Comparison of ENCODE assay signal across 8 mouse cellular contexts in genomic region chr15:5237012-5237660, GRCm38 (mm10). TPM values are rescaled to one million over a fixed set of nuclear protein-coding genes. Genes with fewer than 3 reads are reported as not detected.
DNase-seq lines count a peak whose midpoint lies in the region; ATAC-seq and TF ChIP-seq lines count a peak whose summit lies in the region.

No protein-coding gene starts in this region.

- H3K4me3 ChIP-seq in hindbrain, embryonic 12.5 days, result no peak overlapping the region
- no peak overlapping the region for H3K4me3 ChIP-seq in hindbrain, embryonic 10.5 days
- H3K4me3 ChIP-seq in MEL (ENCODE audit: control insufficient read depth in 1 of 2, insufficient read depth in 1 of 2, low read depth in 2 of 2, low read length in 2 of 2), result peak overlapping the region; percentile 33 to 43; a peak in 3 of 4 replicates
- no peak overlapping the region for H3K4me3 ChIP-seq in midbrain, embryonic 14.5 days (replicated peaks; ENCODE audit: low read depth, low read length)

- H3K9me3 ChIP-seq in hindbrain, embryonic 12.5 days (replicated peaks), result no peaks in the 10 kb centered on the region
- H3K9me3 ChIP-seq in hindbrain, embryonic 10.5 days, result no peaks in the 10 kb centered on the region
- H3K9me3 ChIP-seq in MEL (replicated peaks; ENCODE audit: insufficient read depth, low read length), result no peaks in the 10 kb centered on the region
- no peaks in the 10 kb centered on the region for H3K9me3 ChIP-seq in midbrain, embryonic 14.5 days (ENCODE audit: control insufficient read depth, low read length)

- H3K27ac ChIP-seq in hindbrain, embryonic 12.5 days, result no peak overlapping the region
- no peak overlapping the region for H3K27ac ChIP-seq in hindbrain, embryonic 10.5 days
- peak overlapping the region; percentile 56 for H3K27ac ChIP-seq in MEL (ENCODE audit: control insufficient read depth, low read depth, low read length)
- no peak overlapping the region for H3K27ac ChIP-seq in midbrain, embryonic 14.5 days (replicated peaks; ENCODE audit: low read depth, low read length)

- ATAC-seq in hindbrain, embryonic 12.5 days (ENCODE audit: low FRiP score), result peak; percentile 55; the same call in 1 of the 2 replicates
- ATAC-seq in midbrain, embryonic 14.5 days (ENCODE audit: low FRiP score, low TSS enrichment), result no peak

- H3K27me3 ChIP-seq in hindbrain, embryonic 12.5 days, result peaks cover 23% of the 10 kb centered on the region
- peaks cover 25% of the 10 kb centered on the region for H3K27me3 ChIP-seq in hindbrain, embryonic 10.5 days (ENCODE audit: insufficient read depth, poor library complexity, severe bottlenecking)
- no peaks in the 10 kb centered on the region for H3K27me3 ChIP-seq in MEL (ENCODE audit: control insufficient read depth in 1 of 2, insufficient read depth in 2 of 2, low read length in 2 of 2)
- H3K27me3 ChIP-seq in midbrain, embryonic 14.5 days (ENCODE audit: control insufficient read depth, insufficient read depth, low read length), result peaks cover 13% of the 10 kb centered on the region

- TF ChIP-seq EP300 in MEL (IDR thresholded peaks at IDR 0.05; ENCODE audit: low read depth in 1 of 2, low read length in 2 of 2), result no peak

- peaks cover 2% of the 10 kb centered on the region; the same call in 1 of the 2 replicates for H3K79me2 ChIP-seq in MEL (ENCODE audit: control insufficient read depth, insufficient read depth, low read length, poor library complexity)

- DNase-seq in hindbrain, embryonic 10.5 days (ENCODE audit: low spot score), result no peak
- DNase-seq in 416B (ENCODE audit: low read depth) (peak; percentile 92), MEL (ENCODE audit: low read depth, low spot score) (peak; percentile 87)
- DNase-seq in midbrain, embryonic 14.5 days, result peak; percentile 26
- DNase-seq in right cerebral cortex, adult 18-20 months, result no peak
- no peak for DNase-seq in left cerebral cortex, adult 11 months (ENCODE audit: low spot score)
- no peak for DNase-seq in embryo, embryonic 10 days (ENCODE audit: low spot score)

- H3K9ac ChIP-seq in hindbrain, embryonic 12.5 days, result no peak overlapping the region
- peak overlapping the region; percentile 41 for H3K9ac ChIP-seq in MEL (ENCODE audit: control insufficient read depth, low read depth, low read length, poor library complexity, severe bottlenecking)
- H3K9ac ChIP-seq in midbrain, embryonic 14.5 days (replicated peaks; ENCODE audit: low read length), result no peak overlapping the region

- no peaks in the 10 kb centered on the region for H3K36me3 ChIP-seq in hindbrain, embryonic 12.5 days
- H3K36me3 ChIP-seq in hindbrain, embryonic 10.5 days, result no peaks in the 10 kb centered on the region
- peaks cover 1 to 23% of the 10 kb centered on the region in 2 experiments; a peak in 3 of 4 replicates for H3K36me3 ChIP-seq in MEL (ENCODE audit: control insufficient read depth in 1 of 2, insufficient read depth in 2 of 2, low read length in 2 of 2)
- no peaks in the 10 kb centered on the region for H3K36me3 ChIP-seq in midbrain, embryonic 14.5 days (ENCODE audit: control insufficient read depth, insufficient read depth, low read length)

- whole genome bisulfite sequencing in hindbrain, embryonic 12.5 days, result 67% methylated on average over 7 of the region's 7 CpGs
- WGBS in hindbrain, embryonic 10.5 days, result 79% methylated on average over 7 of the region's 7 CpGs
- 60% methylated on average over 7 of the region's 7 CpGs for WGBS in midbrain, embryonic 14.5 days

- TF ChIP-seq RAD21 in MEL (IDR thresholded peaks at IDR 0.05; ENCODE audit: low read depth, low read length), result no peak

- TF ChIP-seq POLR2A in MEL (IDR thresholded peaks at IDR 0.05; ENCODE audit: control insufficient read depth in 1 of 2, insufficient read depth in 1 of 2, low read depth in 1 of 2, low read length in 2 of 2, poor library complexity in 1 of 2), result no peak

- no peak overlapping the region for H3K4me2 ChIP-seq in hindbrain, embryonic 12.5 days (replicated peaks)
- H3K4me2 ChIP-seq in midbrain, embryonic 14.5 days (ENCODE audit: low read length), result no peak overlapping the region

- no peak for TF ChIP-seq CTCF in MEL (IDR thresholded peaks at IDR 0.05 in 2 of 3, conservative IDR thresholded peaks at IDR 0.05 in 1 of 3; ENCODE audit: control insufficient read depth in 1 of 3, insufficient read depth in 1 of 3, low read depth in 2 of 3, low read length in 3 of 3, poor library complexity in 1 of 3, severe bottlenecking in 1 of 3)

- H3K4me1 ChIP-seq in hindbrain, embryonic 12.5 days, result peaks cover 5% of the 10 kb centered on the region; the same call in 1 of the 2 replicates
- peaks cover 4% of the 10 kb centered on the region for H3K4me1 ChIP-seq in hindbrain, embryonic 10.5 days (replicated peaks)
- peaks cover 11 to 18% of the 10 kb centered on the region in 2 experiments for H3K4me1 ChIP-seq in MEL (ENCODE audit: control insufficient read depth in 1 of 2, insufficient read depth in 2 of 2, low read length in 2 of 2)
- peaks cover 5% of the 10 kb centered on the region; the same call in 1 of the 2 replicates for H3K4me1 ChIP-seq in midbrain, embryonic 14.5 days (ENCODE audit: control insufficient read depth, insufficient read depth, low read length)

TF ChIP-seq in MEL, 35 proteins besides CTCF, POLR2A, EP300 and RAD21:
- TF ChIP-seq MXI1 (IDR thresholded peaks at IDR 0.05; ENCODE audit: low read depth, low read length), result peak; percentile 32
- TF ChIP-seq CHD2 (IDR thresholded peaks at IDR 0.05; ENCODE audit: low read length), result no peak
- TF ChIP-seq MAX (IDR thresholded peaks at IDR 0.05; ENCODE audit: low read length), result peak; percentile 79
- no peak for TF ChIP-seq ZMIZ1 (IDR thresholded peaks at IDR 0.05; ENCODE audit: low read depth, low read length)
- TF ChIP-seq ZKSCAN1 (IDR thresholded peaks at IDR 0.05; ENCODE audit: low read depth, low read length), result no peak
- TF ChIP-seq SIN3A (IDR thresholded peaks at IDR 0.05; ENCODE audit: low read length), result peak; percentile 49
- TF ChIP-seq ETS1 (IDR thresholded peaks at IDR 0.05; ENCODE audit: low read depth, low read length), result peak; percentile 66
- TF ChIP-seq JUND (IDR thresholded peaks at IDR 0.05; ENCODE audit: low read depth, low read length), result no peak
- peak; percentile 28; the same call in 1 of the 2 replicates for TF ChIP-seq BHLHE40 (IDR thresholded peaks at IDR 0.05; ENCODE audit: borderline replicate concordance, low read depth, low read length)
TF ChIP-seq in MEL: peak in this region for 5.

RNA-seq across cellular contexts. Expression of gene Ptger4, which starts 6.9 kb away (rescaled TPM):
- 2.1 and 2.4 TPM in 2 replicates for polyA plus RNA-seq in hindbrain, embryonic 12.5 days (2016; fragmentation: Nextera tagmentation; extraction: Ambion mirVana)
- polyA plus RNA-seq in hindbrain, embryonic 10.5 days (2016; fragmentation: Nextera tagmentation; extraction: Ambion mirVana), result 0.61 and 1.4 TPM in 2 replicates
- 3.5 and 3.7 TPM in 2 replicates for total RNA-seq in MEL (2012; rRNA removed)
- polyA plus RNA-seq in MEL (2012; ENCODE audit: insufficient read depth in 1 of 2, insufficient read length in 2 of 2, low read depth in 1 of 2, low replicate concordance in 2 of 2, missing spikeins in 1 of 2), result 1 to 10 TPM in 1 of 2 experiments, not detected in 1; 5.7 TPM
- 1.1 and 1.4 TPM in 2 replicates for polyA plus RNA-seq in midbrain, embryonic 14.5 days (2014; fragmentation: Nextera tagmentation; extraction: Ambion mirVana)

RNA-seq across cellular contexts. Expression of gene Ttc33, which starts 51.8 kb away (rescaled TPM):
- 45.8 and 48.0 TPM in 2 replicates for polyA plus RNA-seq in hindbrain, embryonic 12.5 days (2016; fragmentation: Nextera tagmentation; extraction: Ambion mirVana)
- polyA plus RNA-seq in hindbrain, embryonic 10.5 days (2016; fragmentation: Nextera tagmentation; extraction: Ambion mirVana), result 36.7 and 37.8 TPM in 2 replicates
- 21.0 and 22.0 TPM in 2 replicates for total RNA-seq in MEL (2012; rRNA removed)
- polyA plus RNA-seq in MEL (2012; ENCODE audit: insufficient read depth in 1 of 2, insufficient read length in 2 of 2, low read depth in 1 of 2, low replicate concordance in 2 of 2, missing spikeins in 1 of 2), result 10 to 100 TPM in 1 of 2 experiments, not detected in 1; 26.2 TPM
- polyA plus RNA-seq in midbrain, embryonic 14.5 days (2014; fragmentation: Nextera tagmentation; extraction: Ambion mirVana), result 62.9 and 67.1 TPM in 2 replicates

Comparison
In these comparisons a context has a peak if more than half of its experiments do, and no peak if none do; other contexts are left out.
1. H3K4me3 ChIP-seq: peak in MEL (2 of 2); none in hindbrain, embryonic 12.5 days (single experiment), hindbrain, embryonic 10.5 days (single experiment) and midbrain, embryonic 14.5 days (single experiment).
2. DNase-seq: peak in 416B (single experiment), MEL (single experiment) and midbrain, embryonic 14.5 days (single experiment); none in hindbrain, embryonic 10.5 days (single experiment), right cerebral cortex, adult 18-20 months (single experiment), left cerebral cortex, adult 11 months (single experiment) and embryo, embryonic 10 days (single experiment).